Mouse (Mus musculus): Measurements from ENCODE around the gene Gm8212. TPM values are rescaled to one million over a fixed set of nuclear protein-coding genes. Genes with fewer than 3 reads are reported as not detected.
"Not testable (repeated sequence)": the region's sequence is repeated elsewhere in the genome, so short reads cannot be mapped to it uniquely, and the experiment has no call there.

The Gm8212 gene
- not detected in 2 replicates for polyA plus RNA-seq (2012; rRNA removed)

DNA sequence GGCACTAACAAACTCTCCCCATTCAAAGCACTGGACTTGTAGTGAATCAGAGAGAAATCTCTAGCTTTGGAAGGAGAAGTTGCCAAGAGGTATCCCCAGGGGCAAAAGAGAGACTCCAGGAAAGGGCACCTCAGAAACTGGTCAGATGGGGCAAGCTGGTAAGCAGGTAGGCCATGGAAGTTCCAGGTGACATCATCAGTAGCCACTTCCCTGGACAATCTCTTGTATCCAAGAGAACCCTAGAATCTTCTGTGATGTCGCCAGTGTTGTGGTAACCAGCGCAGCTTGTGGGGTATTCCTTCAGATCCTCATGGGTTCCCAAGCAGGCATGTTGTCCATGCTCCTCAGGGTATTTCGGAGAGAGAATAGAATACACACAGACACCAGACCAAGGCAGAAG, at the start of gene Gm8212:
Gene Gm8212, plus strand, starts transcription at position 301 of the 400 bp plus-strand sequence.
- not testable (repeated sequence) for DNase-seq (ENCODE audit: low spot score)

DNA sequence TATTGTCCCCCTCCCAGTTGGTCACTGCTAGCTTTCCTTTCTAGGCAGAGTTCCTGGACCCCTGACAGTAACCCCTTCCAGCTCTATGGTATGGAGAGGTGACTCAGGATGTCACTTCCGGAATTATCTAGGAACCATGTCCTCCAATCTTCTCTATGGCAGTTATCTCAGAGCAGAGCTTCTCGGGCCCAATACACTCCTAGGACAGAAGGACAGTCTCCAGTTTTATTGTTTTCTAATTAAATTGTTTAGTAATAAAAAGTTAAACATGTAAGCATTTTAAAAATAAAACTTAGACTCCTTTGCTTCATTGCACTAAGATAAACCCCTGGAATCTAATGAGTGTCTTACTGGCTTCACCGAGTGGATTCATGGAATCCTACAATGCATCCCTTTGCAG, 15.7 kb downstream of the Gm8212 start, which contains the start of gene 4930503E14Rik:
Gene 4930503E14Rik, minus strand, starts transcription at position 101 of the 400 bp plus-strand sequence.
- not testable (repeated sequence) for DNase-seq (ENCODE audit: low spot score)

DNA sequence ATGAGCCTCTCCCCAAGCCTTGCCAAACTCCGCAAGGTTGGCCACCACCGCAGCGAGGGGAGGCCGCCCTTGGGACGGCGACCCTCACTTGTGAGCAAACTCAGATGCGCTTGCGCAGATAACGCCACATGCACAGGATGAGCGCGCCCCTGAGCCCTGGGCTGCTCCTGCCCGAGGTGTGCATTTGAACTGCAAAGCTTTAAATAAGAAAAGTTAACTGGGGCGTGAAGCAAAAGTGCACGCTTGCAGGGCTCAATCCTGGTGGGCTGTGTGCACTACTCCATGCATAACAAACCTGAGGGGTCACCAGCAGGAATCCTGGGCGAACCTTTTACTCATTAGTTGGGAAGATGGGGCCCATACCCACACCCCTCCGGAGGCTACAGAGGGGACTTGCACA, 50.6 kb downstream of the Gm8212 start:
- no peak for DNase-seq (ENCODE audit: low spot score)

Other genes with a start within 250 kb of the Gm8212 start
- not detected in 2 replicates for gene Ang5, start 240.6 kb upstream of the Gm8212 start, polyA plus RNA-seq (2012; rRNA removed)
- gene Ang6, start 195.4 kb upstream of the Gm8212 start, polyA plus RNA-seq (2012; rRNA removed): not detected in 2 replicates
- gene Ear2, start 95.0 kb upstream of the Gm8212 start, polyA plus RNA-seq (2012; rRNA removed): 16.7 and 16.8 TPM in 2 replicates
- not detected in 2 replicates for gene Gm3327, start 73.8 kb upstream of the Gm8212 start, polyA plus RNA-seq (2012; rRNA removed)
- not detected in 2 replicates for gene 4930503E14Rik, start 15.6 kb downstream of the Gm8212 start, polyA plus RNA-seq (2012; rRNA removed)
- gene Gm8220, start 87.9 kb downstream of the Gm8212 start, polyA plus RNA-seq (2012; rRNA removed): not detected in 2 replicates
- not detected in 2 replicates for gene Gm5930, start 140.9 kb downstream of the Gm8212 start, polyA plus RNA-seq (2012; rRNA removed)
- gene Gm8229, start 167.7 kb downstream of the Gm8212 start, polyA plus RNA-seq (2012; rRNA removed): not detected in 2 replicates
- gene Gm3371, start 213.0 kb downstream of the Gm8212 start, polyA plus RNA-seq (2012; rRNA removed): not detected in 2 replicates
- not detected in 2 replicates for gene Gm8232, start 236.0 kb downstream of the Gm8212 start, polyA plus RNA-seq (2012; rRNA removed)